Mouse (Mus musculus) MEL (cell line): ENCODE measurements at regions not wholly inside any gene's neighbourhood (a gene's known extent, or its start where the extent isn't known, plus 50 kb on each side); places are given as distances from the start of the nearest gene placed in this dataset.
"Not testable (repeated sequence)": the region's sequence is repeated elsewhere in the genome, so short reads cannot be mapped to it uniquely, and the experiment has no call there.

Experiments
- DNase-seq: peaks from one replicate; pipeline ENCODE4 v3.0.0; 2011; ENCODE audit warnings: low read depth, low spot score
- H3K27ac ChIP-seq: 2 replicates; pipeline ENCODE4 v1.5.1; 2012; ENCODE audit warnings: low read depth, mild to moderate bottlenecking, control low read depth, low read length, moderate library complexity; ENCODE audit not compliant: control insufficient read depth
- H3K27me3 ChIP-seq, 2 experiments: fragments of 150-350 bp in 1 of 2; sonication (generic) in 1 of 2; 2 replicates each; pipeline ENCODE4 v1.6.1; 2012; ENCODE audit warnings: low read length in 2 of 2, mild to moderate bottlenecking in 2 of 2, improper control_type of control experiment in 1 of 2, moderate library complexity in 1 of 2; ENCODE audit not compliant: insufficient read depth in 2 of 2, control insufficient read depth in 1 of 2
- H3K36me3 ChIP-seq, 2 experiments: 2 replicates each; pipeline ENCODE4 v1.6.1; 2012 to 2014; ENCODE audit warnings: low read length in 2 of 2, improper control_type of control experiment in 1 of 2, inconsistent platforms in 1 of 2, mild to moderate bottlenecking in 1 of 2; ENCODE audit not compliant: insufficient read depth in 2 of 2, control insufficient read depth in 1 of 2
- H3K4me1 ChIP-seq, 2 experiments: fragments of 150-350 bp in 1 of 2; sonication (generic) in 1 of 2; 2 replicates each; pipeline ENCODE4 v1.6.1; 2012; ENCODE audit warnings: low read length in 2 of 2, improper control_type of control experiment in 1 of 2, mild to moderate bottlenecking in 1 of 2; ENCODE audit not compliant: insufficient read depth in 2 of 2, control insufficient read depth in 1 of 2
- H3K4me3 ChIP-seq, 2 experiments: fragments of 150-350 bp in 1 of 2; sonication (generic) in 1 of 2; 2 replicates each; pipeline ENCODE4 v1.5.1; 2012; ENCODE audit warnings: low read depth in 2 of 2, low read length in 2 of 2, mild to moderate bottlenecking in 2 of 2, moderate library complexity in 2 of 2, control low read depth in 1 of 2, improper control_type of control experiment in 1 of 2; ENCODE audit not compliant: control insufficient read depth in 1 of 2, insufficient read depth in 1 of 2
- H3K79me2 ChIP-seq: 2 replicates; pipeline ENCODE4 v1.6.1; 2012; ENCODE audit warnings: mild to moderate bottlenecking, low read length, moderate library complexity; ENCODE audit not compliant: control insufficient read depth, poor library complexity, insufficient read depth
- H3K9ac ChIP-seq: 2 replicates; pipeline ENCODE4 v1.6.1; 2012; ENCODE audit warnings: low read depth, mild to moderate bottlenecking, control low read depth, low read length, moderate library complexity; ENCODE audit not compliant: control insufficient read depth, poor library complexity, severe bottlenecking
- H3K9me3 ChIP-seq: fragments of 150-350 bp; sonication (generic); replicated peaks from 2 replicates; pipeline ENCODE4 v1.6.1; 2012; ENCODE audit warnings: mild to moderate bottlenecking, low read length, improper control_type of control experiment, moderate library complexity; ENCODE audit not compliant: insufficient read depth
- CTCF ChIP-seq, 3 experiments: IDR thresholded peaks in 2 of 3; conservative IDR thresholded peaks in 1 of 3; 2 replicates each; pipeline ENCODE4 v1.5.1; 2011 to 2012; ENCODE audit warnings: low read length in 3 of 3, low read depth in 2 of 3, mild to moderate bottlenecking in 2 of 3, improper control_type of control experiment in 1 of 3, inconsistent platforms in 1 of 3, mixed read lengths in 1 of 3, moderate library complexity in 1 of 3; ENCODE audit not compliant: control insufficient read depth in 1 of 3, insufficient read depth in 1 of 3, poor library complexity in 1 of 3, severe bottlenecking in 1 of 3
- E2F4 ChIP-seq: IDR thresholded peaks from 2 replicates; pipeline ENCODE4 v1.6.1; 2011; ENCODE audit warnings: low read depth, low read length, improper control_type of control experiment, borderline replicate concordance
- EP300 ChIP-seq, 2 experiments: IDR thresholded peaks; 2 replicates each; pipeline ENCODE4 v1.6.1; 2011; ENCODE audit warnings: improper control_type of control experiment in 2 of 2, low read length in 2 of 2, low read depth in 1 of 2, mild to moderate bottlenecking in 1 of 2
- ETS1 ChIP-seq: IDR thresholded peaks from 2 replicates; pipeline ENCODE4 v1.6.1; 2012; ENCODE audit warnings: low read depth, mild to moderate bottlenecking, inconsistent platforms, low read length, improper control_type of control experiment, moderate library complexity
- GATA1 ChIP-seq: IDR thresholded peaks from 2 replicates; pipeline ENCODE4 v1.6.1; 2011; ENCODE audit warnings: low read depth, low read length, improper control_type of control experiment
- KAT2A ChIP-seq: conservative IDR thresholded peaks from 2 replicates; pipeline ENCODE4 v1.6.1; 2012; ENCODE audit warnings: low read depth, low read length, improper control_type of control experiment, inconsistent platforms
- MAFK ChIP-seq: IDR thresholded peaks from 2 replicates; pipeline ENCODE4 v1.6.1; 2011; ENCODE audit warnings: low read depth, mild to moderate bottlenecking, low read length, improper control_type of control experiment, borderline replicate concordance
- MAX ChIP-seq: IDR thresholded peaks from 2 replicates; pipeline ENCODE4 v1.6.1; 2011; ENCODE audit warnings: low read length, improper control_type of control experiment
- MAZ ChIP-seq: IDR thresholded peaks from 2 replicates; pipeline ENCODE4 v1.6.1; 2012; ENCODE audit warnings: low read depth, mild to moderate bottlenecking, inconsistent platforms, low read length, improper control_type of control experiment
- NRF1 ChIP-seq: IDR thresholded peaks from 2 replicates; pipeline ENCODE4 v1.6.1; 2014; ENCODE audit warnings: low read depth, mild to moderate bottlenecking, inconsistent platforms, low read length, improper control_type of control experiment, moderate library complexity; ENCODE audit not compliant: poor library complexity, insufficient read depth, severe bottlenecking
- POLR2A ChIP-seq, 2 experiments: IDR thresholded peaks; 2 replicates each; pipeline ENCODE4 v1.6.1; 2011 to 2012; ENCODE audit warnings: low read length in 2 of 2, mild to moderate bottlenecking in 2 of 2, control low read depth in 1 of 2, improper control_type of control experiment in 1 of 2, low read depth in 1 of 2, moderate library complexity in 1 of 2; ENCODE audit not compliant: control insufficient read depth in 1 of 2, insufficient read depth in 1 of 2, poor library complexity in 1 of 2
- POLR2AphosphoS2 ChIP-seq: IDR thresholded peaks from 2 replicates; pipeline ENCODE4 v1.6.1; 2011; ENCODE audit warnings: low read length, improper control_type of control experiment
- RAD21 ChIP-seq: IDR thresholded peaks from 2 replicates; pipeline ENCODE4 v1.6.1; 2011; ENCODE audit warnings: mild to moderate bottlenecking, low read depth, low read length, improper control_type of control experiment
- RCOR1 ChIP-seq: IDR thresholded peaks from 2 replicates; pipeline ENCODE4 v1.6.1; 2012; ENCODE audit warnings: low read depth, mild to moderate bottlenecking, inconsistent platforms, low read length, improper control_type of control experiment
- SMC3 ChIP-seq: IDR thresholded peaks from 2 replicates; pipeline ENCODE4 v1.6.1; 2011; ENCODE audit warnings: low read depth, low read length, improper control_type of control experiment
- TAL1 ChIP-seq: IDR thresholded peaks from 2 replicates; pipeline ENCODE4 v1.6.1; 2012; ENCODE audit warnings: mild to moderate bottlenecking, inconsistent platforms, low read length, moderate library complexity, mixed read lengths
- TBP ChIP-seq: IDR thresholded peaks from 2 replicates; pipeline ENCODE4 v1.8.0; 2011; ENCODE audit warnings: low read depth, low read length, improper control_type of control experiment
- TCF12 ChIP-seq: IDR thresholded peaks from 2 replicates; pipeline ENCODE4 v1.6.1; 2014; ENCODE audit warnings: low read depth, mild to moderate bottlenecking, inconsistent platforms, low read length, improper control_type of control experiment, moderate library complexity
- USF1 ChIP-seq: IDR thresholded peaks from 2 replicates; pipeline ENCODE4 v1.6.1; 2014; ENCODE audit warnings: low read depth, mild to moderate bottlenecking, inconsistent platforms, low read length, improper control_type of control experiment, moderate library complexity
- ZC3H11A ChIP-seq: IDR thresholded peaks from 2 replicates; pipeline ENCODE4 v1.6.1; 2012; ENCODE audit warnings: low read depth, mild to moderate bottlenecking, inconsistent platforms, low read length, improper control_type of control experiment
- ZMIZ1 ChIP-seq: IDR thresholded peaks from 2 replicates; pipeline ENCODE4 v1.6.1; 2012; ENCODE audit warnings: low read depth, mild to moderate bottlenecking, inconsistent platforms, low read length, improper control_type of control experiment, moderate library complexity

DNA sequence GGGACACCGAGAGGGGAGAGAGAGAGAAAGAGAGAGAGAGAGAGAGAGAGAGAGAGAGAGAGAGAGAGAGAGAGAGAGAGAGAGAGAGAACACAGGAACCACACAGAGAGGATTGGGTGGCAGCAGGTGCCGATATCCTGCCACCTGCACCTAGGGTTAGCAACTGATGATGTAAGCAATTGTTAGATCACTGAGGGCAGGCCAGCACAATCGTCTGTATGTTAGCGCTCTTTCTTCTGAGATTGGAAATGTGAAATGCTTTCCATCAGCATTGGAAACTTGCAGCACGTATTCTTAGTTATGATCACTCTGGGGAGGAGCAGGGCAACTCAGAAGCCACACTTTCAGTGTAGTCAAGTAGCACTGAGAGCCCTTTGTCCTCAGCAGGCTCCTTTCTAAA lies 459.4 kb downstream of the Dad1 start (continued):
- TF ChIP-seq SMC3: no peak
- no peak for TF ChIP-seq MAZ
- no peak for TF ChIP-seq E2F4
- peak in 1 of 2 experiments; percentile 10; a peak in 1 of 4 replicates for TF ChIP-seq EP300 (IDR thresholded peaks at IDR 0.05; ENCODE audit: low read depth in 1 of 2, low read length in 2 of 2)
- TF ChIP-seq ZMIZ1: peak; percentile 5; the same call in 1 of the 2 replicates
- TF ChIP-seq RCOR1: no peak
- TF ChIP-seq TCF12: peak; percentile 35; the same call in 1 of the 2 replicates
- no peak for TF ChIP-seq TBP
- TF ChIP-seq MAFK: no peak
- no peak for TF ChIP-seq ZC3H11A
- TF ChIP-seq NRF1: no peak
- TF ChIP-seq POLR2A (IDR thresholded peaks at IDR 0.05; ENCODE audit: control insufficient read depth in 1 of 2, insufficient read depth in 1 of 2, low read depth in 1 of 2, low read length in 2 of 2, poor library complexity in 1 of 2): no peak
- no peak for TF ChIP-seq KAT2A
- TF ChIP-seq USF1: no peak
- no peak for TF ChIP-seq MAX
- no peak for TF ChIP-seq POLR2AphosphoS2

DNA sequence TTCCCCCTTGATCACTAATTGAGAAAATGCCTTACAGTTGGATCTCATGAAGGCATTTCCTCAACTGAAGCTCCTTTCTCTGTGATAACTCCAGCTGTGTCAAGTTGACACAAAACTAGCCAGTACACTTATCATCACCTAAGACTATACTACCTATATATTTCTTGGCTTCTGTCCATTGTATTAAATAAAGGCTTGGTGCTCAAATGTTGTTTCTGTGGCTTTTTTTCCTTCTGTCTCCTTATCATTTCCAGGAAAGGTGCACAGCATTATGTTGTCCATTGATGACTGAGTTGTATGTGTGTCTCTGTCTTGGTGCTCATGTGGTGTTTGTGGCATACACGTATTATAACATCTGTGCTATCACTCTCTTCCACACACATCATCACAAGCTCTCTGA lies 461.5 kb downstream of the Dad1 start:
- H3K9me3 ChIP-seq, H3K27me3 ChIP-seq, H3K9ac ChIP-seq, H3K79me2 ChIP-seq, H3K4me1 ChIP-seq, H3K4me3 ChIP-seq: not testable (repeated sequence)
- TF ChIP-seq GATA1 (peak; percentile 31; the same call in 1 of the 2 replicates), ETS1 (peak; percentile 58; the same call in 1 of the 2 replicates), EP300 (IDR thresholded peaks at IDR 0.05; ENCODE audit: low read depth in 1 of 2, low read length in 2 of 2) (peak in 1 of 2 experiments; percentile 56; a peak in 1 of 4 replicates), TAL1 (peak; percentile 44)
- Histone ChIP-seq H3K36me3 (peaks cover 0 to 14% of the 10 kb centered on the region in 2 experiments; a peak in 2 of 4 replicates), H3K27ac (peak overlapping the region; percentile 5; the same call in 1 of the 2 replicates)
- DNase-seq: peak; percentile 60

DNA sequence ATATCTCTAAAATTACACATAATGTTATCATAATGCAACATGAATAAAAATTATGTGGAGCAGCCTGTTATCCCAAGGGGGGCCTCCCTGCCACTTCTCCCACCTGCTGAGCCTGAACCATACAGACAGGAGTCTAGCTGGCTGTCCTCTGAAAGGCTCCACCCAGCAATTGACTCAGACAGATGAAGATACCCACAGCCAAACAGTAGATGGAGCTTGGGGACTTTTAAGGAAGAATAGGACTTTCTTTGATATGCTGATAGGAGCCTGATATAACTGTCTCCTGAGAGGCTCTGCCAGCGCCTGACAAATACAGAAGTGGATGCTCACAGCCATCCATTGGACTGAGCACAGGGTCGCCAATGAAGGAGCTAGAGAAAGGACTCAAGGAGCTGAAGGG lies 468.4 kb downstream of the Dad1 start:
- not testable (repeated sequence) for H3K27ac ChIP-seq, H3K9ac ChIP-seq, H3K36me3 ChIP-seq, H3K9me3 ChIP-seq, H3K79me2 ChIP-seq, H3K27me3 ChIP-seq, H3K4me3 ChIP-seq, H3K4me1 ChIP-seq
- DNase-seq: peak; percentile 59
- TF ChIP-seq TBP (0 out of 2 replicates have a peak, but pooled peaks have one; percentile 22), ZC3H11A (0 out of 2 replicates have a peak, but pooled peaks have one; percentile 28), SMC3 (peak; percentile 56), GATA1 (peak; percentile 55; the same call in 1 of the 2 replicates), EP300 (IDR thresholded peaks at IDR 0.05; ENCODE audit: low read depth in 1 of 2, low read length in 2 of 2) (peak in 1 of 2 experiments; percentile 38; a peak in 2 of 4 replicates), RAD21 (peak; percentile 45), CTCF (IDR thresholded peaks at IDR 0.05 in 2 of 3, conservative IDR thresholded peaks at IDR 0.05 in 1 of 3; ENCODE audit: control insufficient read depth in 1 of 3, insufficient read depth in 1 of 3, low read depth in 2 of 3, low read length in 3 of 3, poor library complexity in 1 of 3, severe bottlenecking in 1 of 3) (peak in 1 of 3 experiments; percentile 46; a peak in 2 of 6 replicates), RCOR1 (peak; percentile 26; the same call in 1 of the 2 replicates), ETS1 (0 out of 2 replicates have a peak, but pooled peaks have one; percentile 15)
